Mouse (Mus musculus): ENCODE results near the gene Gm10337.

Gm10337 gene

GRCm38 (mm10) chr15:102503447-102503846, at the start of gene Gm10337:
Gm10337 (plus strand) TSS chr15:102503722.
- DNase-seq = no peak

- no peak for DNase-seq
These were observed 47.5 kb upstream of the Gm10337 start for GRCm38 (mm10) chr15:102455993-102456392.

GRCm38 (mm10) chr15:102458050-102458736, 45.3 kb upstream of the Gm10337 start:
- DNase-seq = no peak

- peak; percentile 95 for DNase-seq
These were observed 44.6 kb upstream of the Gm10337 start, which contains the start of gene Prr13 for GRCm38 (mm10) chr15:102458904-102459317. Prr13 (plus strand) TSS chr15:102459028.

- no peak for DNase-seq
These were observed 44.1 kb upstream of the Gm10337 start for GRCm38 (mm10) chr15:102459381-102459780.

GRCm38 (mm10) chr15:102459847-102460246, 43.7 kb upstream of the Gm10337 start:
- DNase-seq = no peak

GRCm38 (mm10) chr15:102460409-102460808, 43.1 kb upstream of the Gm10337 start:
- DNase-seq = no peak

GRCm38 (mm10) chr15:102460971-102461370, 42.6 kb upstream of the Gm10337 start:
- no peak for DNase-seq

GRCm38 (mm10) chr15:102461430-102462075, 42.0 kb upstream of the Gm10337 start:
- no peak for DNase-seq

- DNase-seq = no peak
These were observed 39.9 kb upstream of the Gm10337 start for GRCm38 (mm10) chr15:102463666-102464065.

- DNase-seq = no peak
These were observed 34.7 kb upstream of the Gm10337 start for GRCm38 (mm10) chr15:102468675-102469370.

GRCm38 (mm10) chr15:102470183-102470604, 33.3 kb upstream of the Gm10337 start, which contains the start of gene Pcbp2:
Pcbp2 (plus strand) TSS chr15:102470539.
- peak; percentile 94 for DNase-seq

GRCm38 (mm10) chr15:102470605-102471294, 32.8 kb upstream of the Gm10337 start:
- DNase-seq = peak; percentile 79

- no peak for DNase-seq
These were observed 32.3 kb upstream of the Gm10337 start for GRCm38 (mm10) chr15:102471295-102471645.

- DNase-seq = no peak
These were observed 31.8 kb upstream of the Gm10337 start for GRCm38 (mm10) chr15:102471727-102472126.

- no peak for DNase-seq
These were observed 30.3 kb upstream of the Gm10337 start for GRCm38 (mm10) chr15:102473246-102473645.

GRCm38 (mm10) chr15:102474520-102474919, 29.0 kb upstream of the Gm10337 start:
- no peak for DNase-seq

- no peak for DNase-seq
These were observed 20.4 kb upstream of the Gm10337 start for GRCm38 (mm10) chr15:102483136-102483535.

- no peak for DNase-seq
These were observed 17.7 kb upstream of the Gm10337 start for GRCm38 (mm10) chr15:102485853-102486252.

GRCm38 (mm10) chr15:102487664-102488063, 15.9 kb upstream of the Gm10337 start:
- no peak for DNase-seq

GRCm38 (mm10) chr15:102498322-102498721, 5.2 kb upstream of the Gm10337 start:
- no peak for DNase-seq

- DNase-seq = no peak
These were observed 4.2 kb upstream of the Gm10337 start for GRCm38 (mm10) chr15:102499370-102499769.

GRCm38 (mm10) chr15:102499851-102500250, 3.7 kb upstream of the Gm10337 start:
- DNase-seq = no peak

Data from cerebellum, adult 8-10 months (tissue).